Mouse (Mus musculus) megakaryocyte, adult 5-6 weeks (primary cell): ENCODE measurements around the gene Nr3c2. TPM values are rescaled to one million over a fixed set of nuclear protein-coding genes. Genes with fewer than 3 reads are reported as not detected.

ENCODE experiments used
- ATAC-seq: 2 replicates; pipeline ENCODE4 v1.8.0; 2016; ENCODE audit warnings: mild to moderate bottlenecking, inconsistent platforms; ENCODE audit not compliant: poor library complexity, severe bottlenecking
- total RNA-seq, 2 experiments: library from RNA; stranded (forward) in 1 of 2; stranded (reverse) in 1 of 2; fragments of 153-499, 151-499 nt in 1 of 2; fragments of 221-1000, 200-1000 nt in 1 of 2; gene quantifications; 2 replicates each; pipeline versions ENCODE4 v1.2.3 to v1.2.4; 2015 to 2017

Nr3c2 gene
- total RNA-seq, 2 experiments from 2014 or later = 0.15 to 0.16 TPM

DNA sequence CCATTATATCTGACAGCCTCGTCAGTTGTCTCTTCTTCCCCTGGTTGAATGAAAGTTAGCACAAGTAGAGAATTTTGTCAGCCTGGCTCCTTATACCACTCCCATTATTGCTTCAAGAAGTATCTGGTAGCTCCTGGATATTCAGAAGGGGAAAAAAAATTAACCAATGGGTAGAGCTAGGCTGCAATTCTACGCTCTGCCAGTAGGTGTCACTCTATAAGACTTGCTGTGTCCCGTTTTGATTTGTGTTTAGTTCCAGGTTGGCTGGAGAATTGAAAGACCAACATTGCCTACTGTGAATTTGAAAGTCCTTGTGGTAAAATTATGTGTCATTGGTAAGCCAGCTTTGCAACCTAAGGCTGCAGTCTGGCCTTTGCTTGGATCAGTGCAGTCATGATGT, 255.3 kb downstream of the Nr3c2 start:
- ATAC-seq = no peak

DNA sequence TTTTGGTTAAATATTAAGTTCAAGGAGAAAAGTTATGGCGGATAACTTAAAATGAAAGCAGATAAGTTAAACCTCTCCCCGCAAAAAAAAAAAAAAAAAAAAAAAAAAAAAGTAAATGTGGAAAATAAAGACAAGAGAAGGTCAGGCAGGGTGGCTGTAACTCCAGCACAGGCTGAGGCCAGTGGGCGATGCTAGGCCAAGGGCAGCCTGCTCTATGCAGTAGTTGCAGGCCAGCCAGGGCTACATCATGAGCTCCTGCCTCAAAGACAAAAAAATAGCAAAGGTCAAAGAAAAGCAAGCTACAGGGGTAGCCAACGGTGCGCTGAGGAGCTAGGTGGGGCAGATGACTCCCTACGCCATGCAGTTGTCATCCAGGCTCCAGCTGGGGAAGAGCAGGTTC, 270.1 kb downstream of the Nr3c2 start:
- ATAC-seq = no peak

GRCm38 (mm10) chr8:77169757-77170438, 270.7 kb downstream of the Nr3c2 start:
- no peak for ATAC-seq

- ATAC-seq = no peak
Observed at GRCm38 (mm10) chr8:77170439-77170759, 271.2 kb downstream of the Nr3c2 start.

DNA sequence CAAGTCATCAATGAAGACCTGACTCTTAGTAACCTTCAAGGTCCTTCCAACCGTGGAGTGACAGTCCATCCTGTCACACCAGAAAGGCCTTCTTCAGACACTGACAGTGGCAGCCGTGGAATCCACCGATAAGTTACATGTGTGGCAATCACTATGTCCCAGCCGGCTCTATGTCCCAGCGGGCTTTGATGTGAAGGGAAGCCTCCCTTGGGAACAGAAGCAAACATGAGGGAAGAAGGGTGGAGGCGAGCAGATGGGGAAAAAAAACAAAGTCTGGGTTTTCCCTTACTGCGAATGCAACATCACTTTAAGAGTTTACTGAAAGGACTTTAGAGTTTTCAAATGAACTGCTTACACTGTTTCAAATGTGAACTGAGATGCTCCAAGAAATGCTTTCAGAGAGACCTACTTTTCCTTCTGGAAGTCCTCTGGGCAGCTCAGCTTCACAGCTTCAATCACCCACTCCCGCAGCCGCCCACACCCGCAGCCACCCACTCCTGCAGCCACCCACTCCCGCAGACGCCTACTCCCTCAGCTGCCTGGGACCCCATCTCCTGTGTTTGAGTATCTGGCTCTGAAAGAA, 273.9 kb downstream of the Nr3c2 start:
- ATAC-seq = no peak

GRCm38 (mm10) chr8:77173736-77174135, 274.5 kb downstream of the Nr3c2 start:
- ATAC-seq = no peak

- ATAC-seq = no peak
Observed at GRCm38 (mm10) chr8:77175471-77175870, 276.2 kb downstream of the Nr3c2 start.

DNA sequence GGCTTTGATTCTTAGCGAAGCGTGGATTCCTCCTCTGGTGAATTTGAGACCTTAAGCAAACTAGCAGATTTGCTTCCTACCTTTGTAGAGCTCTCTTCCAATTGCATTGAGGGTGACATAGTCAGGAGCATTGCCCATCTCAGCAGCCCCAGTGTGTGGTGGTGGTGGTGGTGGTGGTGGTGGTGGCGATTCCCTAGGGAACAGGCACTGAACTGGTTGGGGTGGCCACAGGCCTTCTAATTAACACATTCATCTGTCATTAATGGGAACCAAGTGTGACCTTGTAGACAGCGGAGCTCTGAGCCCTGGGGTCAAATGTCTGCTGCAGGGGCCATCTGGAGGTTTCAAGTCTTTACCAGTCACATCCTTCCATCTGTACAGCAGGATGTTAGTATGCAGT, 277.1 kb downstream of the Nr3c2 start:
- no peak for ATAC-seq

GRCm38 (mm10) chr8:77185816-77186215, 286.6 kb downstream of the Nr3c2 start:
- ATAC-seq = no peak

DNA sequence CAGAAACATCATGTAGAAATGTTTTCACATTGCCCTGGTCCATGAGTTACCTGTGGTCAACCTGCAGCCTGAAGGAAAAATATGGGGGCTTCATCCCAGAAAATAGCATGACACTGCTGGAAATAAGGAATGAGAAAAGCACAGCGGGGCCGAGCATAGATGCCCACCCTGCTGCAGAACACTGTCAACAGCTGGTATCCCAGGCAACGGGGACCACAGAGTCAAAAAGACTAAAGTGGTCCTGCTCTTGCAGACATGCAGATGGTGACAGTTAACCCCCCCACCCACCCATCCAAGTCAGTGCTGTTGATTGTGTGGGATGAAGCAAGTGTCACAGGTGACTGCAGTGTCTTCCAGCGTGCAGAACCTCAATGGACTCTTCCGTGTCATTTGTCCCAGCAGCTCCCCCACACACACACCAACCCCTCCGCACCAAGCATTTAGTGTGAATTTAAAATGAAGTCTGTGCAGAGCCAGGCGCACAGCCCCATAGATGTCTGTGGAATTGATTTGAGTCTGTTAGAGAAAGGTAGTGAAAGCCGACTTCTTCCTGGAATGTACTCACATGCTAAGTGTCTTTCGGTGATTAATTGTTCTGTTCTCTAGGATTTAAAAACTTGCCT, 287.8 kb downstream of the Nr3c2 start:
- no peak for ATAC-seq

DNA sequence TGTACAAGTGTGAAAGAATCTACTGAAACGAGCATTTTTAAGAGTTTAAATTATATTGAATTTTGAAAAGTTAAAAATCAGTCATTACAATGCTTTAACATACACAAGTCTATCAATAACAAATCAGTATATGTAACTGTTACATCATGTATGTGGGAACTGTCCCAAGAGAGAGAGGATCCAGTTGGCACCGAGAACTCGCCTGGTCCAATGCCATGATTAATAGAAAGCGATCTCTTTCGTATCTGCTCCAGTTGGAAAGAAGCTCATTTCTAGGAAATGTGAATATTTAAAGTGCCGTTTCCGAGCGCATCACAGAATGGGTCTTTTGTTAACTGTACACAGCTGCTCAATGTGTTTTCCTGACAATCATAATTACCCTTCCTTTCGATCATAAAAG, 288.5 kb downstream of the Nr3c2 start:
- ATAC-seq = no peak

GRCm38 (mm10) chr8:77188298-77188697, 289.1 kb downstream of the Nr3c2 start:
- no peak for ATAC-seq

DNA sequence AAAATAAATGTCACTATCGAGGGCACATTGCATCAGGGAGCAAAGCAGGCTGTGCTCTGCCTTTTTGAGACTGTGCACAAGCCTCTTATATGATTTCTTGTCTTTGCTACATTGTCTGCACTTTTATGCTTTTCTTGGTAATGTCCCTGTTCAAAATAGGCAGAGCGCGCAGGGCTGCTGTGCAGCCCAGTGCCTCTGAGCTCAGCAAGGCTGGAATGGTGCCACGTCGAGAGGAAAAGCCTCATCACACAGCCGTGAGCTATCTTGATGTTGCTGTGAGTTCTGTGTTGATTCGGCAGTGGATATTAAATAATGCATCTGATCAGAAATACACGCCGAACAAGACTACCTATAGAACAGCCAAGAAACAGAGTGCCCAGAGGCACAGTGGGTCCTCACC, 290.1 kb downstream of the Nr3c2 start:
- ATAC-seq = no peak

DNA sequence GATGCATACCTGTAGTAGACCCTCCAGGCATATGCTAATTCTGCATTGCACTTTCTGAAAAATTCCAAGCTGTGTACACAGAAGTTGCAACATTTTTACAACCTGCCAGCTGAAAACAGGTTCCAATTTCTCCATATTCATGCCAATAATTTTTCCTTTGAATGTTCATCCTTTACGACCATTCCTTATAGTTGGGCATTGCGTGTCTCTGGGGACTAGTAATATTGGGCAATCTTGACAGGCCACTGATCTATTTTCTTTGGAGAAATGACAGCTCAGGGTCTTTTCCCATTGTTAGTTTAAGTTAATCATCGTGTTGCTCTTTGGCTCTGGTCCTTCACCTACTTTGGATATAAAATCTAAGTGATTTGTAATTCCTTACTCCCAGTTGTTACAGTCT, 291.2 kb downstream of the Nr3c2 start:
- ATAC-seq = no peak

GRCm38 (mm10) chr8:77209297-77209696, 310.1 kb downstream of the Nr3c2 start:
- no peak for ATAC-seq

DNA sequence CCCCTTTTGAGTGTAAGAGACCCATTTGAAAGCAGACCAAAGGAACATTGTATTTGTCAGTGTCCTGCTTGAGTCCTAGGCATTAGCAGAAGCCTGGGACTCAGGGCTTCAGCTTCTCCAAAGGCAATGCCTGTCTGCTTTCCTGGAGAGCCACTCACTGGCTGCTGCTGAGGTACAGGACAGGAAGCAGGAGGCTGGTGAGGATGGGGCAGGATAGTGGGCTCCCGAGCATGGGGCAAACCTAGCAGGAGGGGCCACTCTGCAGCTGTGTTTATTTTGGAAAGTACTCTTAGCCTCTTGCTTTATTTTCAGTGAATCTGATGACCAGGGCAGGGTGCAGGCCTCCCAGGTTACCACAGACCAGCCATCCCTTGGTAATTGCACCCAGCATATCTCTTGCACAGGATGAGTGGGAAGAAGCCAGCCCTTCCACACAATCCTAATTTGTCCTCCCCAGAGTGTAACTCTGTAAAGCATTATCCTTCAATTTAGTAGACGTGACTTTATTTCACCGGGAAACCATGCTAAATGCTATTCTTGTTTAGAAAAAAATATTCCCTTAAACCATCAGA, 314.7 kb downstream of the Nr3c2 start:
- ATAC-seq = no peak

DNA sequence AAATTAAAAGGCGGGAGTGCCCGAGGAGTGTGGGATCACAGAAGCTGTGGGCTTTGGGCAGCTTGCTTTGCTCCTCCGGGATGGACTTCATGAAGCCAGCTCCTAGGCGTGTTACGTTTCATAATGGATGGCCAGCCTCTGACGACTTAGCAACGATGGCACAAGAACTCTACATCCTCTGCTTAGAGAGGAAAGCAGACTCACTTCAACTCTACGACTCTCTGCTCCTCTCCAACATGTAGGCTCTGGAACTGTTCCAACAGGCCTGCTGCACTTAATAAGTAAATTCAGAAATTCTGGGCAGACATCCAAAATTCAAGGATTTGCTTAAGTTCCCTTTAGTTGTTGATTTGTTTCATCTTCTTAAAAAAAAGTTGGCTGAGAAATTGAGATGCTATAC, 315.4 kb downstream of the Nr3c2 start:
- no peak for ATAC-seq

- no peak for ATAC-seq
Observed at GRCm38 (mm10) chr8:77215191-77215590, 315.9 kb downstream of the Nr3c2 start.

DNA sequence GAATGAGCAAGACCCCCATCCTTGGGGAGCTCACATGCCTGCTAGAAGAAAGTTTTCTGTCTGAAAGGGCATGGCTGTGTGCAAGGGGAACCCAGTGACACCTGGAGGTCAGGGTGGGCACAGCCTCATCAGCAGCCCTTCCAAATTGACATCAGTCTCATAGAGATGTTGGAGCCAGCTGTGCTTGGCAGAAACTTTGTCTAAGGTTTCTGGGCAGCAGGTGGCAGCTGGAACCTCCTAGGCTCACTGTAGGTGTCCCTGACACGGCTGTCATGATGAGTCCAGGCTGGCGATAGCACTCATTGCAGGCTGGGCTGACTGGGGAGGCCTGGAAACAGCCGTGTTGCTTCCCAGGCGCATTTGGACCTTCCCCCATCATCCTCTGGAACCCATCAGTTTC, 323.9 kb downstream of the Nr3c2 start:
- ATAC-seq = no peak

DNA sequence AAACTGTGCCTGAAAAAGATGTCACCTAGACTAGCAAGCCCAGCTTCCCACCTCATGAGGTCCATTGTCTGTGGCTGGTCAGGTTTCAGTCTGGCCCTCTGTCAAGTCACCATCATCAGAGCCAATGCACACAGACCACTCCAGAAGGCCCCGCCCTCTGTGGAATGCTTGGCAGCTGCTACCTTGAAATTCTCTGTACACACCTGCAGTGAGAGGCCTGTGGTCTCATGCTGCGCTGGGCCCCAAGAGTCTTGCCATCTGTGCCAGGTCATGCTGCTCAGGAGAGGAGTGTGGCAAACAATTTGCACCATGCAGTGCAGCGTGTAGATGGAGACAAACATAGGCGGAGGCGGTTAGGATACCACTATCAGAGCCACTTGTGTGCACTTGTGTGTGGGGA, 328.5 kb downstream of the Nr3c2 start:
- ATAC-seq = no peak

GRCm38 (mm10) chr8:77228688-77229087, 329.4 kb downstream of the Nr3c2 start:
- no peak for ATAC-seq

- no peak for ATAC-seq
Observed at GRCm38 (mm10) chr8:77231211-77231610, 332.0 kb downstream of the Nr3c2 start.
